Mouse (Mus musculus) kidney, adult 2 months (tissue): ENCODE results near the gene Tsc22d3. TPM values are rescaled to one million over a fixed set of nuclear protein-coding genes. Genes with fewer than 3 reads are reported as not detected.

Source experiments
- DNase-seq: peaks from one replicate; pipeline ENCODE4 v3.0.0; 2021
- H3K27ac ChIP-seq: fragments of 200-500 bp; 2 replicates; pipeline ENCODE4 v1.5.1; 2012; ENCODE audit warnings: low read depth, low read length, control low read depth, inconsistent platforms; ENCODE audit not compliant: insufficient read depth
- H3K27me3 ChIP-seq: fragments of 200-500 bp; replicated peaks from 2 replicates; pipeline ENCODE4 v1.6.1; 2012; ENCODE audit warnings: mild to moderate bottlenecking, moderate library complexity, low read length, inconsistent platforms; ENCODE audit not compliant: control insufficient read depth, insufficient read depth
- H3K36me3 ChIP-seq: fragments of 200-500 bp; 2 replicates; pipeline ENCODE4 v1.6.1; 2012; ENCODE audit warnings: mild to moderate bottlenecking, moderate library complexity, low read length, inconsistent platforms; ENCODE audit not compliant: control insufficient read depth, insufficient read depth
- H3K4me1 ChIP-seq: fragments of 200-500 bp; 2 replicates; pipeline ENCODE4 v1.6.1; 2011; ENCODE audit warnings: low read length; ENCODE audit not compliant: control insufficient read depth, insufficient read depth
- H3K4me3 ChIP-seq: fragments of 200-500 bp; 2 replicates; pipeline ENCODE4 v1.5.1; 2011; ENCODE audit warnings: mild to moderate bottlenecking, low read depth, low read length, control low read depth; ENCODE audit not compliant: insufficient read depth
- CTCF ChIP-seq: fragments of 200-500 bp; conservative IDR thresholded peaks from 2 replicates; pipeline ENCODE4 v1.5.1; 2011; ENCODE audit warnings: low read depth, mild to moderate bottlenecking, control low read depth, low read length, moderate library complexity, mixed read lengths; ENCODE audit not compliant: insufficient read depth, insufficient read length
- POLR2A ChIP-seq: fragments of 200-500 bp; IDR thresholded peaks from one replicate; pipeline ENCODE4 v1.6.1; 2011; ENCODE audit warnings: low read depth, low read length, control low read depth
- WGBS: fragments of 180-500 bp; shearing (Covaris S2); methylation state at CpG from one replicate; pipeline ENCODE4 v1.1.7; 2018; 5-methylcytosine and 5-hydroxymethylcytosine counted together
- polyA plus RNA-seq: library from polyadenylated mRNA; depleted of rRNA; stranded (reverse); fragments of >200 nt; gene quantifications from 2 replicates; pipeline ENCODE4 v1.2.3, GENCODE M21; 2012

The Tsc22d3 gene
- polyA plus RNA-seq, 1 experiment = 51.6 TPM

- 68% methylated on average over 2 of the region's 2 CpGs for WGBS
- H3K27ac ChIP-seq = no peak overlapping the region
Observed at GRCm38 (mm10) chrX:140565759-140566158, 34.7 kb downstream of the Tsc22d3 start.

DNA sequence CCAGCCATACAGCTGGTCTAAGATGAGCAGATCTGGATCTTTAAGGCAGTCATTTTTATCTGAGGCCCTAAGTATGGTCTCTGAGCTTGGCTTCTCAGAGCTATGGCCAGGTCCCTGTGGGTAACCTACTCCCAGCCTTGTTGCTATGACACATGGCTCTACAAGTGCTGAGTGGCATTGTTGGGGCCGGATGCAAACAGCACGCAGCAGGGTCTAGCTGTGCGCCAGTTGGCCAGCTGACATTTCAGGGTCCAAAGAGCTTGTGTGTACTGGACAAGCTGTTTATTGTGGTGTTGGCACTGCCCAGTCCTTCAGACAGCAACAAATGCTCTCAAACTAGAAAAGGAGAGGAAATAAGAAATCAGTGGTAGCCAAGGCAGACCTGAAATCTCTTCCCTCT, 35.2 kb downstream of the Tsc22d3 start:
- no peak overlapping the region for H3K4me3 ChIP-seq
- H3K4me1 ChIP-seq = peaks cover 14% of the 10 kb centered on the region; the same call in 1 of the 2 replicates
- no peak for DNase-seq
- H3K27me3 ChIP-seq = no peaks in the 10 kb centered on the region
- no peak for TF ChIP-seq CTCF
- no peak for TF ChIP-seq POLR2A
- no peak overlapping the region for H3K27ac ChIP-seq
- H3K36me3 ChIP-seq = no peaks in the 10 kb centered on the region
- WGBS = 72% methylated on average over 3 of the region's 3 CpGs

More at GRCm38 (mm10) chrX:140565759-140566158, 34.7 kb downstream of the Tsc22d3 start:
- Histone ChIP-seq H3K36me3 (no peaks in the 10 kb centered on the region), H3K4me1 (peaks cover 14% of the 10 kb centered on the region; the same call in 1 of the 2 replicates), H3K4me3 (no peak overlapping the region), H3K27me3 (no peaks in the 10 kb centered on the region)
- no peak for DNase-seq
- TF ChIP-seq POLR2A (no peak), CTCF (no peak)

- peaks cover 14% of the 10 kb centered on the region; the same call in 1 of the 2 replicates for H3K4me1 ChIP-seq
- no peaks in the 10 kb centered on the region for H3K36me3 ChIP-seq
- H3K4me3 ChIP-seq = no peak overlapping the region
- peak; percentile 42 for DNase-seq
- 71% methylated on average over 1 of the region's 1 CpGs for WGBS
- no peaks in the 10 kb centered on the region for H3K27me3 ChIP-seq
- H3K27ac ChIP-seq = no peak overlapping the region
- no peak for TF ChIP-seq POLR2A
- 0 out of 2 replicates have a peak, but pooled peaks have one; percentile 1 for TF ChIP-seq CTCF
Observed at GRCm38 (mm10) chrX:140564777-140565176, 35.7 kb downstream of the Tsc22d3 start.

DNA sequence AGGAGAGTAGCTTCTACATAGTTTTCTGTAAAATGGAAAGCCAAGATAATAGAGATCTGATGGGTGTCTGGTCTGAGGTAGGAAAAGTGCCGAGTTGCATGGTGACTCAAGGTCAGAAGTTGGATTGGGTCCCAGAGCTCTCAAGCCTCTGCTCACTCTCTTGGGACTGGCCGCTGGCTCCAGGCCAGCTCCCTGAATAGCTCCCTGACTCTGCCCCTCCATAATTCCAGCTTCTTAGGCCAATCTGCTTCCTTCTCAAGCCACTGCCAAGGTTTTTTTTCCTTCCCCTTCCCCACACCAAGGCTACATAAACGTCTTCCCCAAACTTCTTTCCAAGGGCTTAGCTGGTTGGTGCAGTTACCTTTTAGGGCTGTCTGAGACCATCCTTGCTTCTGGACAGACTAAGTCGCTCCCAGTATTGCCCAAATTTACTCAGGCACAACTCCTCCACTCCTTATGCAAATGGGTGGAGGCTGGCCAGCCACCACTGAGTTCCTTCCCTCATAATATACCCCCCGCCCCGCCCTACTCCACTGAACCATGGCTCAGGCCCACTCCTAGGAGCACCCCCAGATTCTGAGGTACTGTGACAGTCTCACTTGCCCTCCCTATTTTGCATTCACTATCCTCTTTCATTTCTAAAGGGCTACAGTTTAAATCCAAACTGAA, 42.1 kb downstream of the Tsc22d3 start:
- DNase-seq = peak; percentile 92
- H3K36me3 ChIP-seq = no peaks in the 10 kb centered on the region
- TF ChIP-seq CTCF (no peak), POLR2A (no peak)
- no peak overlapping the region for H3K4me3 ChIP-seq
- 23% methylated on average over 6 of the region's 6 CpGs for WGBS
- H3K27me3 ChIP-seq = no peaks in the 10 kb centered on the region
- H3K4me1 ChIP-seq = peaks cover 11% of the 10 kb centered on the region; the same call in 1 of the 2 replicates
- H3K27ac ChIP-seq = peak overlapping the region; percentile 60

- Histone ChIP-seq H3K27ac (no peak overlapping the region), H3K36me3 (no peaks in the 10 kb centered on the region), H3K4me1 (peaks cover 11% of the 10 kb centered on the region; the same call in 1 of the 2 replicates), H3K27me3 (no peaks in the 10 kb centered on the region), H3K4me3 (no peak overlapping the region)
- TF ChIP-seq POLR2A (no peak), CTCF (no peak)
- DNase-seq = no peak
- WGBS = 86% methylated on average over 2 of the region's 2 CpGs
Observed at GRCm38 (mm10) chrX:140555965-140556364, 44.5 kb downstream of the Tsc22d3 start.

DNA sequence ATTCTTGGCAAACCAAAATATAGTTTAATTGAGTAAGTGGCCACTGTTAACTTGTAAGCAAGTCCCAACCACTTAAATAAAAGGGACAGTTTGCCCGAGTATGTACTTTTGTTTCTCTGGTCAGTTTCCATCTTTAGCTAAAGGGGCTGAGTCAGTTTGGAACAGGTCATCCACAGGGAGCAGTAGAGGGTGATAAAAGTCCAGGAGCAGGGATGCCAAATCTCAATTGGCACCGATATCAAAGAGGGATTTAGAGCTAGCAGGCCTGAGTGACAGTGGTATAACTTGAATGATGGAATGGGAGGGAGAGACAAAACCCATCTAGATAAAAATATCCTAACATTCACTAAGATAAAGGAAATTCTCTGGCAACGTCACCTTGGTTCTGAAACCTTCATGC, 45.0 kb downstream of the Tsc22d3 start:
- 59% methylated on average over 3 of the region's 3 CpGs for WGBS
- DNase-seq = no peak
- Histone ChIP-seq H3K27ac (no peak overlapping the region), H3K4me1 (peaks cover 11% of the 10 kb centered on the region; the same call in 1 of the 2 replicates), H3K4me3 (no peak overlapping the region), H3K27me3 (no peaks in the 10 kb centered on the region), H3K36me3 (no peaks in the 10 kb centered on the region)
- no peak for TF ChIP-seq CTCF
- TF ChIP-seq POLR2A = no peak

DNA sequence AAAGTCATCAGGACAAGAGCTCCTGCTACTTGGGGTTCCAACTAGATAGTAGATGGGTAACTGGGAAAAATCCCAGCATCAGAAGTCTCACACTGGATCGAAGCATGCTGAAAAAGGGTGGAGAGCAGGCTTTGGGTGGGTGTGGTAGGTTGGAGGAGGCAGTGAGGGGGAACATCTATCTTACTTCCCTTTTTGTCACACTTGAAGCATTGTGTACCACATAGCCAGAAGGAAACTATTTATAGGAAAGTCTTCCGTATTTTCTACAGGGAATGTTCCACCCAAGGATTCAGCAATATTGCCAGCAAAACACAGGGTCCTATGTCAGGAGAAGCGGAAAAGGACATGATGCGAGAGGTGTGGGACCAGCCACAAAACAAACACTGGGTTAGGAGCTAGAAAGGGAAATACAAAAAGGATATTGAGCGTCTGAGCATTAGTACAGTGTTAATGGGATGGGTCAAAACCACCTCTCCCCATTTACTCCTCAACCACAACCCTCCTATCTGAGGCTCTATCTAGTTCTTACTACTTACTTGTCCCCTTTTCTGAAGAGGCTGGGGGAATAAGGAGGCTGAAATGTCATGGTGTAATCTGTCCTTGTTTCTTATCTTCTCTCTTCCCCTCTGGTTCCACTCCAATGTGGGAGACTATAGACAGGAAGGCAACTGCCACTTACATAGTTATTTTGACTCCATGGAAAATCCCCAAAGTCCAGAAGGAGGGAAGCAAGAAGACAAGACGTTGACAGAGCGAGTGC, 52.6 kb downstream of the Tsc22d3 start:
- Histone ChIP-seq H3K4me3 (no peak overlapping the region), H3K4me1 (peaks cover 2% of the 10 kb centered on the region; the same call in 1 of the 2 replicates), H3K27me3 (no peaks in the 10 kb centered on the region), H3K36me3 (no peaks in the 10 kb centered on the region), H3K27ac (peak overlapping the region; percentile 70)
- DNase-seq = peak; percentile 44
- 75% methylated on average over 7 of the region's 7 CpGs for WGBS
- TF ChIP-seq CTCF = no peak
- TF ChIP-seq POLR2A = no peak
